Mouse (Mus musculus) right cerebral cortex, postnatal 36 days (tissue): ENCODE data around the gene Wdr46.

ENCODE experiments used
- DNase-seq, 2 experiments: peaks; one replicate each; pipeline ENCODE4 v3.0.0; 2022; ENCODE audit warnings: low spot score in 2 of 2, mixed read lengths in 1 of 2

The Wdr46 gene

DNA sequence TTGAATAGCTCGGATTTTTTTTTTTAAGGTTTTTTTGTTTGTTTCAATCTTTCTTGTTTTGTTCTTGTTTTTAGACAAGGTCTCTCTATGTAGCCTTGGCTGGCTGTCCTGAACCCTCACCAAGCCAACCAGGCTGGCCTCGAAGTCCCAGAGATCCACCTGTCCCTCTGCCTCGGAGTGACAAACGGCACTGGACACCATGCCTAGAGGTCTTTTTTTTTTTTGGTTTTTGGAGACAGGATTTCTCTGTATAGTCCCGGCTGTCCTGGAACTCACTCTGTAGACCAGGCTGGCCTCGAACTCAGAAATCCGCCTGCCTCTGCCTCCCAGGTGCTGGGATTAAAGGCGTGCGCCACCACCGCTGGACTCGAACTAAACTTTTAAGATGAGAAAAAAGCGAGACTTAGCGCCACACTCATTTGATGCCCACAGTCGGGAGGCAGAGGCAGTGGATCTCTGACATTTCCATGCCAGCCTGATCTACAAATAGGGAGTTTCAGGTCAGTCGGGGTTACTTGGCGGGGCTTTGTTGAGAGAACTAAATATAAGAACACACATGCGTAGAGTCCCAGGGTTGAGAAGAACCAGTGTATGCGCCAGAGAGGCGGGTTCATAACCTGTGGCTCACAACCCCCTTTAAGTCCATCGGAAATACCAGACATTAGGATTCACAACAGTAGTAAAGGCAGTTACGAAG is 12.1 kb upstream of the Wdr46 start:
- no peak for DNase-seq

DNA sequence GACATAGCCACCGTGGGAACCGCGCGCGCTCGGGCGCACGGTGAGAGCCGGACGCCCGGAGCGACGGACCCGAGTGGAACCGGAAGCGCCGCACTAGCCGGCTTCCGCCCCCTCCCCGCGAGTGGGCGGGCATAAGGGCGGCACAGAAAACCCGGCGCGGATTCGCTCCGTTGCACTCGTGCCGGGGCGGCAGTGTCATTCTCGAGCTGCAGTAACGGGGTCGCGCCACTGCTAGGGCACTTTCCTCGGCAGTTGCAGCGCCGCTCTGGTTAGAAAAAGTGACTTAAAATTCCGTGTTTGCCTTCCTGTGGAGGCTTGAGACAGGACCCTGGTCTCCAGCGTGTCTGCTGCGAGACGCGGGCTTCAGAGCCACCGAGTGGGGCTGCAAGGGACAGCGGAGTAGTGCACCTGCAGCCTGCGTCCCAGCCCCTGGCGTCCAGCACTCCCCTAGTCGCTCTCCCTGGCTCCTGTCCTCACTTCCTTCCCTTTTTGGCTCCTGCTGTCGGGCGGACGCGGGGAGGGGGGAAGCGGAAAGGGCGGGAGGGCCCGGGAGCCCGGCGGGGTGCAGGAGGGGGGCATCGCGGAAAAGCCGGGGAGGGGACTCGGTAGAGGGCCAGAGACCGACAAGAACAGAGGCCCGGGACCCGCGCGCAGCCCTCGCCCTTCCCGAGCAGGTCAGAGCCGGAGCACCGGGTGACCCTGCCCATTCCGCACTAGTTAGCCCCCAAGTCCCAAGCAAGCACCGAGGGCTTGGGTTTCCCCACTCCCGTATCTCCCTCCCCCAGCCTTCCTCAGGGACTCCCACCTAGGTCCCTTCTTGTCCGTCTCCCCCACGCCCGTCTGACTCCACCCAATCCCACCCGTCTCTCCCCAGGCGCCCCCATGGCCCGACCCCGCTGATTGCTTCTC is 10.8 kb upstream of the Wdr46 start, which contains the start of gene Rgl2:
Gene Rgl2 (plus strand): TSS at position 173 of the 909 bp plus-strand sequence.
- peak; percentile 81 to 88 for DNase-seq

DNA sequence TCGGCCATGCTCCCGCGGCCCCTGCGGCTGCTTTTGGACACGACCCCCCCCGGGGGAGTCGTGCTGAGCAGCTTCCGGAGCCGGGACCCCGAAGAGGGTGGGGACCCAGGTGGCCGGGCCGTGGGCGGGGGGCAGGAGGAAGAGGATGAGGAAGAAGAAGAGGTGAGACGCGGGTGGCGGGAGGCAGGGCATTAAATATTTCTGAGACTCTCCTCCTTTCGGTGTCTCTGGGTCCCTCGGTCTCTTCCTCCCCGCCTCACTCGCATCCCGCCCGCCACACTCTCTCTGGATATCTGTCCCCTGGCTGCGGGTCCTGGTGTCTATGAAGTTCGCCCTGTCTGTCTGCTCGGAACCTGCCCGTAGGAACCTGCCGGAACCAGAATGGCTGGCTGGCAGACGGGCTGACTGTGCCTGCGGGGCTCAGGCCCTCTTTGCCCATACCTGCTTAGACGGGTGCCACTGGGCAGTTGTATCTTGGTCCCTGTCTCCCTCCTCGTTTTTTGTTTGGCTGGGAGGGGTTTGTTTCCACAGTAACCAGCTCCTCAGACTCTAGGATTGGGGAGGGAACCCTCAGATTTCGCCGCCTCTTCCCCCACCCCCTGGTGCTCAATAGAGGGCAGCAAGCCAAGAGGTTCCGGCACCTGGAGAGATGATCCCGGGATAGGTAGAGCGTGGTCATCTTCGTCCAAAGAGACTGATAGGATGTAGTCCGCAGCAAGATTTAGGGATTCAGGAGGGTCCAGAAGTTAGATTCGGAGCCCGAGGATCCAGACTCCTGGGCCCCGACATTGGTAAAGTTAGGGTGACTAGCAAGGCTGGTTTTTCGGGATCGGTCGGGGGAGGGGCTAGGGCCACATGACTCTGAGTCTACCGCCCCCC is 9.9 kb upstream of the Wdr46 start:
- DNase-seq = peak; percentile 51 to 65

DNA sequence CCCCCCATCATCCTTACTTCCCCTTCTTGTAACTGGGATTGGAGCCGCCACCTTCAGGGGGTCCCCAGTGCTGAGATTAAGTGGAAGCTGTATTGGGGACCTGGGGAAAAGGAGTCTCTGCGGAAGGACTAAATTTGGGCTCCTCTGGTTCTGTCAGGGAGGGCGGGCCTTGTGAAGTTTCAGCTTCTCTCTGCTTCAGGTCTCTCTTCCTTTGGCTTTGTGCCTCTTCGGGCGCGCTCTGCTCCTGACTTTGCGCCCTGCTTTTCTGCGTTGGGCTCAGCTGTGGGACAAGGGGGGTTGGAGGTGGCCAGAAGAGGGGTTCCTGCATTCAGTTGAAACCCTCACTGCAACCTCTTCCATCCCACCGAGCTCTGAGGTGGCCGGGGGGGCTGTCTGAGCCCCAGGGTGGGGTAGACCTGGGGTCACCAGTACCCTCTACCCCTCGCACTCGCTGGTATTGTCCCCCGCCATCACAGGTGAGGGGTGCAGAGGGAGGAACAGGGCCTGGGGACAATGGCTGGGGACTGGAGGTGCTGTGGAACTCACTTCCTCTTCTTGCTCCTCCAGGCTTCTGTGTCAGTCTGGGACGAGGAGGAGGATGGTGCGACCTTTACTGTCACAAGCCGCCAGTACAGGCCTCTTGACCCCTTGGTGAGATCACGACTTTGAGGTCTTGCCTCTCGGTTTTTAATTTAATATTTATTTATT is 9.1 kb upstream of the Wdr46 start:
- DNase-seq = no peak

DNA sequence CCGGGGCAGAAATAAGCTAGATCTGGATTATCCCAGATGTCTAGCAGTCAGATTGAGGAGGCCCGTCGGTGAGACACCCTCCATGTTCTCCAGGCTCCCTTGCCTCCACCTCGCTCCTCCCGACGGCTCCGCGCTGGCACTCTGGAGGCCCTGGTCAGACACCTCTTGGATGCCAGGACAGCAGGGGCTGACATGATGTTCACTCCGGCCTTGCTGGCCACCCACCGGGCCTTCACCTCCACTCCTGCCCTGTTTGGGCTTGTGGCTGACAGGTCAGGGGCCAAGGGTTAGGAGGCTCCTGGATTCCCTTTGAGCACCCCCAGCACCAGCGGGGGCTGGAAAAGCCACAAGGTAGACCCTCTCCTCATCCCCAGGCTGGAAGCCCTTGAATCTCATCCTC is 8.5 kb upstream of the Wdr46 start:
- no peak for DNase-seq

DNA sequence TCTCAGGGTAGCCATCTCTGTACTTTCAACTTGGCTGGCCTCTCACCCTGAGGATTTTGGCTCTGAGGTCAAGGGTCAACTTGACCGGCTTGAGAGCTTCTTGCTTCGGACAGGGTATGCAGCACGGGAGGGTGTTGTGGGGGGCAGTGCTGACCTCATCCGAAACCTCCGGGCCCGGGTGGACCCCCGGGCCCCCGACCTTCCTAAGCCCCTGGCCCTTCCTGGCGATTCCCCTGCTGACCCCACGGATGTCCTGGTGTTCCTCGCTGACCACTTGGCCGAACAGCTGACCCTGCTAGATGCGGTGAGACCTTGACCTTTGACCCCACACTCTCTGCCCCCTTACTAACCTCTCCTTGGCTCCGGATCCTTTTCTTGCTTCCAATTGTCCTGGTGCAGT is 8.0 kb upstream of the Wdr46 start:
- no peak for DNase-seq

DNA sequence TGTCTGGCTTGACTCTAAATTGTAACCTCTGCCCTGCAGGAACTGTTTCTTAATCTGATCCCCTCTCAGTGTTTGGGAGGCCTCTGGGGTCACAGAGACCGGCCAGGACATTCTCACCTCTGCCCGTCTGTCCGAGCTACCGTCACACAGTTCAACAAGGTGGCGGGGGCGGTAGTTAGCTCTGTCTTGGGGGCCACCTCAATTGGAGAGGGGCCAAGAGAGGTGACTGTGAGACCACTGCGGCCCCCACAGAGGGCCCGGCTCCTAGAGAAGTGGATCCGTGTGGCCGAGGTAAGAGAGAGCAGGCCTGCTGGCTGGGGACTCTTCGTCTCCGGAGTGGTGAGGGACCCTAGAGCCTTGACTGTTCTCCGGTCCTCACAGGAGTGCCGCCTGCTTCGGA is 7.5 kb upstream of the Wdr46 start:
- DNase-seq = no peak

DNA sequence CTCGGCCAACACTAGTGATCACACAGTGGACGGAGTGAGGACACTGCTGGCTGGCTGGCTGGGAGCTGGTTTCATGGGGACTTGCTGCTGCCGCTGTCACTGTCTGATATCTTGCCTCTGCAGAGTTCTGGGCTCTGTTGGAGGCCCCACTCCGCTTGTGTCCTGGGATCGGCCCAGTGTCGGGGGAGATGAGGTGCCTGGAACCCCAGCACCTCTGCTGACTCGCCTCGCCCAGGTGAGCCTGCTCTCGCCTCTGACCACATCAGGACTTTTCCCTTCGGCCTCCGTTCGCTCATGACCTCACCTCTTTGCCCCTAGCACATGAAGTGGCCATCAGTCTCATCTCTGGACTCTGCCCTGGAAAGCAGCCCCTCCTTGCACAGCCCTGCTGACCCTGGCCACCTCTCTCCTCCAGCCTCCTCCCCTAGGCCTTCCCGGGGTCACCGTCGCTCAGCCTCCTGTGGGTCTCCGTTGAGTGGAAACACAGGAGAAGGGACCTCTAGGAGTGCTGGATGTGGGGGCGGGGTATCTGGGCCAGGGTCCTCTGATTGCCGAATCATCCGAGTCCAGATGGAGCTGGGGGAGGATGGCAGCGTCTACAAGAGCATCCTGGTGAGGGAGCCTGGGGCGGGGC is 4.9 kb upstream of the Wdr46 start:
- DNase-seq = no peak

DNA sequence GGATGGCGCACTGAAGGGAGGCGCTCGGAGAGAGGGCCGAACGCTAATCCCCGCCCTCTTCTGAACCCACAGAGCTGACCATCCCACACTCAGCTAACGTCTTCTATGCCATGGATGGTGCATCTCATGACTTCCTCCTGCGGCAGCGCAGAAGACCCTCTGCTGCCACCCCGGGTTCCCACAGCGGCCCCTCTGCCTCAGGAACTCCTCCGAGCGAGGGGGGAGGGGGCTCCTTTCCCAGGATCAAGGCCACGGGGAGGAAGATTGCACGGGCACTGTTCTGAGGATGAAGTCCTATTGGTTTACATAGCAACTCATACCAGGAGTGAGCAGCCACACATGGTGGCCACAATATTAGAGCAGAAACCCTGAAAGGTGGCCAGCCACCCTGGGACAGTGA is 3.5 kb upstream of the Wdr46 start:
- no peak for DNase-seq

DNA sequence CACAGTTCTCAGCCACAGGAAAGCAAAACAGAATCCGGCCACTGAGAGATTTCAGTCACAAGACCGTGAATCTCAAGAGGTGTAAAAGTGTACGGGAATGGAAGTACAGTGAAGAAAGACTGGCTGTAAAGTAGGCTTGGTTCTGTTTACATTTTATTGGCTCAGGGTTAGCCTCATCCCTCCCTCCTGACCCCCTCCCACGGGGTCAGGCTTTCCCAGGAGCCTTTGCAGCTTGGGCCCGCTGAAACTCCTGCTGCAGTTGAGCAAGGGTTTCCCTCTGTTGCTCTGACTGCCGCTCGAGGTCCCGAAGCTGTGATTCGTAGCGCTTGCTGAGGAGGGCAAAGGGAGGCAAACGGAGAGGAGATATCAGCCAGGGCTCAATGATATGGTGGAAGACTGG is 1.7 kb upstream of the Wdr46 start:
- no peak for DNase-seq

DNA sequence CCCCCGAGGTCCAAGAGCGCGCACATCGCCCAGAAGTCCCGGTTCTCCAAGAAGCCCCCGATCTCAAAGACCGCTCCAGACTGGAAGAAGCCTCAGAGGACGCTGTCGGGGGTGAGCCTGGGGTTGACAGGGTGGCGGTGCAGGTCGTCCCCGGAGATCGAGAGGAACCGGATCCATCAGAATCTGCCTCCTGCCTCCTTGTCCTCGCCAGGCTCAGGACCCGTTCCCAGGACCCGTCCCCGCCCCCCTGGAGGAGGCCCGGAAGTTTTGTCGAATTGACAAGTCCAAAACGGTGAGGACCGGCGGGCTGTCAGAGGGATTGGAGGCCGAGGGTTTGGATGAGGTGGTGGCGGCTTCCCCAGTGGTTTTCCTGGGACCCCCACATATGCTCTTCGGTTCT is 521 bp downstream of the Wdr46 start:
- DNase-seq = no peak

DNA sequence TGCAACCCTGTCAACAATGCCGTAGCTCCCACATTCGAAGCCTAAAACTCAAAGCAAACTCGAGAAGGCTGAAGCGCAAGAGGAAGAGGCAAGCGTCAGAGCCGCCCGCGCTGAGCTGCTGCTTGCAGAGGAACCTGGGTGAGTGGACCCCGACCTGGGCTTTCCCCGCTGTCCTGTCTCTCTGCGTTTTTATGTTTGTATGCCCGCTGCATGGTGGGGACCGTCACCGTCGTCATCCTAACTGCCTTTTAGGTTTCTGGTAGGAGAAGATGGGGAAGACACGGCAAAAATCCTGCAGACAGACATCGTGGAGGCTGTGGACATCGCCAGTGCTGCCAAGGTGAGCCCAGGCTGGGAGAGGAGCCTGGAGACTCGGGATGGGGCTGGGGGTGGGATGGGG is 921 bp downstream of the Wdr46 start:
- DNase-seq = no peak

DNA sequence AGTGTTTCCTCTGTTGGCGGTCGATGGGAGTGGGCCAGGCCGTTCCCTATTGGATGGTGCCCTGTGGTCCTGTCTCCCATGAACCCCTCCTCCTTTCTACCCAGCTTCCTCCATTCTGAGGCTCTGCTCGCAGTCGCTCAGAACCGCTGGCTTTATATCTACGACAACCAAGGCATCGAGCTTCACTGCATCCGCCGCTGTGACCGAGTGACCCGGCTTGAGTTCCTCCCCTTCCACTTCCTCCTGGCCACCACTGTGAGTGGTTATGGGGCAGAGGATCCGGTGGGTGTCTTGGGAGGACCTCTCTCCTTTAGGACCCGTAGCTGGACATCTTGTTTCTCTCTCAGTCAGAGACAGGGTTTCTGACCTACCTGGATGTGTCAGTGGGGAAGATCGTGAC is 3.0 kb downstream of the Wdr46 start:
- no peak for DNase-seq

DNA sequence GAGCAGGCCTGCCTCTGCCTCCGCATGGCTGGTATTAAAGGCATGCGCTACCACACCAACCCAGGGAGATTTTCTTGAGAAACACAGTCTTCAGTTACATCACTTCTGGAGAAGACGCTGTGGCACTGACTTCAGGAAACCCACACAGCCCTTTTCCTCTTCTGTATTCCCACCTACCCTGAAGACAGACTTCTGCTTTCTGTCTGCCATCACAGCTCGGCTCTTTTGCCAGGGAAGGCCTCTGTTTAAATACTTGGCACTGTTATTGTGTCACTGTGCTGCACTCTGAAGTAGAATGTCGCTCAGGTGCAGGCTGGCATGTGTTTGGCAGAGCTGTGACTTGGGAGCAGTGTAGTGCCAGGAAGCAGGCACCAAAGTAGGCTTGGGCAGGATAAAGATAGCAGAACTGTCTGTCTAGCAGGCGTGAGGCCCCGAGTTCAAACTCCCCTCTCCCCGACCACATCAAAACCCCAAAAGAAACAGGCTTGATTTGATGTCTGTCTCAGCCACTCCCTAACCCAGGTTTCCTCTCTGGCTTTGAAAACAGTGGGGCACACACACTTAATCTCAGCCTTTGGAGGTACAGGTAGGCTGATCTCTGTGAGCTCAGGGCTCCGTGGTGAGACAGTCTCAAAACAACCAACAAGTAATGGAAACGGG is 7.1 kb downstream of the Wdr46 start:
- DNase-seq = no peak

DNA sequence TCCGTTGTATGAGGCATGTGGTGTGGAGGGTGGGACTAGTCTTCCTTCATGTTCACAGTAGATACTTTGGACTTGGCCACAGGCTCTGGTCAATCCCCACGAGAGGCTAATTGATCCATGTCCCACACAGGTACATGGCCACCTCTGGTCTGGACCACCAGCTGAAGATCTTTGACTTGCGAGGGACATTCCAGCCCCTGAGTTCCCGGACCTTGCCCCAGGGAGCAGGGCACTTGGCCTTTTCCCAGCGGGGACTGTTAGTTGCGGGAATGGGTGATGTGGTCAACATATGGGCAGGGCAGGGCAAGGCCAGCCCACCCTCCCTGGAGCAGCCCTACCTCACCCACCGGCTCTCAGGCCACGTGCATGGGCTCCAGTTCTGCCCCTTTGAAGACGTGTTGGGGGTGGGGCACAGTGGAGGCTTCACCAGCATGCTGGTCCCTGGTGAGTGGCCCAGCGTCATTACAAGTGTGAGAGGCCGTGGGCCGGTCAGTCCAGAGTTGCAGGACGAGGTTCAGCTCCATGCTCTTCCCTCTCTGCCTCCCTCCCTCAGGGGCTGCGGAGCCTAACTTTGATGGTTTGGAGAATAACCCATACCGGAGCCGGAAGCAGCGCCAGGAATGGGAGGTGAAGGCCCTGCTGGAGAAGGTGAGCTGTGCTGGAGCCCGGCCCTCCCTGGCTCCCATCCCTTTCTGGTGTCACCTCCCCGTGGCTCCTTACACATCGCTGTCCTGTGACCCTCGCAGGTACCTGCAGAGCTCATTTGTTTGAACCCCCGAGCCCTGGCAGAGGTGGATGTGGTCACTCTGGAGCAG is 7.8 kb downstream of the Wdr46 start:
- no peak for DNase-seq

DNA sequence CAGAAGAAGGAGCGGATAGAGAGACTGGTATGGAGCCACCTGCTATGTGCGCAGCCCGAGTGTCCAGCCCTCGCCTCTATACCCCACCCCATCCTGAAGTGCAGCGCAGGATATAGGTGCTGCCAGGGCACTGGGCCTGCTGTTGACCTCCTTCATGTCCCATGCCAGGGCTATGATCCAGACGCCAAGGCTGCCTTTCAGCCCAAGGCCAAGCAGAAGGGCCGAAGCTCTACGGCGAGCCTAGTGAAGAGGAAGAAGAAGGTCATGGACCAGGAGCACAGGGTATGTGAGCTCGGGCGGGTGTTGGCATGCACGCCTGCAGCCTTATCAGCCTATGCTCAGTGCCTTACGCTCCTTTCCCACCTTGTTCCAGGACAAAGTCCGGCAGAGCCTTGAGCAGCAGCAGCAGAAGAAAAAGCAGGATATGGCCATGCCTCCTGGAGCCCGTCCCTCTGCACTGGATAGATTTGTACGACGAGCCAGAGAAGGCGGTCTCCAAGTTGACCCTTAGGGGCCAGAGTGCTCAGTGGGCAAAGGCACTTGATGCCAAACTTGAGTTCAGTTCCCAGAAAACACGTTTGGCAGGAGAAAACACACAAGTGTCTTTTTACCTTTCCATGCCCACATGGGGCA is 8.6 kb downstream of the Wdr46 start:
- no peak for DNase-seq

DNA sequence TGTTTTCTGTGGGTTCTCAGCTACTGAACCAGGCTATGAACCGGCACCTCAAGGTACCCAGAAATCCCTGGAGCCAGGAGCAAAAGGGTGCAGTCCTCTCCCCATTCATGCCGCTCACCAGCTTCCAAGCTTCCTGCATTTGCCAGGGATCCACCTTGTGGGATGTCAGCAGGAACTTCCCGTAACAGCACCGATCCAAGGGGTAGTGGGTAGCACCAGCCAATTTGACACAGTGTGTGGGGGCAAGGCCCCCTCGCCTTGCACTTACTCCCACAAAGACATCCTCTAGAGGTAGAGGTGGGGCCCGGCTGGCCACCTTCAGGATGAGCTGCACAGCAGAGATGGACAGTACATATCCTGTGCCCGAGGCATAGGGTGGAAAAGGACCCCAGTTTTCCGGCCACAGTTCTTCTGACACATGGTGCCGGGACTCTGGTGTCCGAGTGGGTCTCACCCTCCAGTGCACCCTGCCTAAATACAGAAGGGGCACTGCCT is 9.7 kb downstream of the Wdr46 start:
- no peak for DNase-seq

DNA sequence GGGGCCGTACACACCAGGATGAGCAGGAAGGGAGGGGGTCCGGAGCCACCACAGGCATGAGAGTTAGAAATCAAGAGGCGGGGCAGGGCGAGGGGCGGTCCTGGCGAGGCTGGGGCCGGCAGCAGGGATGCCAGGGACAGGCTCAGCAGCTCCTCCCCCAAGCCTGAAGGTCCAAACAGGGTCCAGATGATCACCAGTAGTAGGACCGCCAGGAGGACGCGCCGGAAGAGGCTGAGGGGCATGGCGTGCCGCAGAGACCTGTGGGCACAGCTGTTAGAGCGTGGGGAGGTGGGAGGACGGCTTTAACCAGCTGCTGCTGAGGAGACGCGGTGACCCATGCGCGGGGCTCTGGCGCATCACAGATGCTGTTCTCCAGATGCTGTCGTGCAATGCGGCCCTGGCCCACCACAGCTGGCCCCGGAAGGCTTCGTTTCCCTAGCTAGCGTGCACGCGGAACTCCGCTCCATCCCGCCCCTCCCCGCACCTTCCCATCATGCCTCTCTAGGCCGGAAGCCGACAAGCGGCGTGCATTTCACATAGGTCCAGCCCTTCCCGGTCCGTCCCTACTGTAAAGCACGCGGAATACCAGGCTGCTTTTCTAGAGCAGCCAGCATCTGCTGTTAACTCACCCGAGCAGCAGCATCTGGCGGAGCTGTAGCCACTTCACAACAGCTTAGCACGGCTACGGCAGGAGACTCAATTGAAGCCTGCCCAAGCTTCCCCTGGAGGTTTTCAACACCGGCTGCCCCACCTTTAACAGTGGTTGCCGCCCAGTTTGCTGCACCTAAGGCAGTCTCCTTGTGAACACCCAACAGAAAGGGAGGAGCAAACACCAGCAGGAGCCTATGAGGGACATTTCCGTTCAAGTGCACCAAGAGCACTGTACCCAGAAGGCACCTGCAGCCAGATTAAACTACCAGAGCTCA is 10.8 kb downstream of the Wdr46 start, which contains the start of gene B3galt4:
Gene B3galt4 (minus strand): TSS at position 468 of the 926 bp plus-strand sequence.
- peak; percentile 74 to 76 for DNase-seq
